Mouse (Mus musculus) regulatory T cell (primary cell): ENCODE data around the gene Scd4.

Experiments used
- in situ Hi-C: fragments of 300-600 bp; cut with MboI, MseI; formaldehyde crosslinking; loops from one replicate; pipeline ENCODE4 v1.15.1; 2025; ENCODE audit warnings: high pct_unique_total_duplicates

Scd4 gene

GRCm38 (mm10) chr19:44376511-44376951, 43.6 kb downstream of the Scd4 start:
- in situ Hi-C loops = no loop called here

- in situ Hi-C loops = no loop called here
Observed at GRCm38 (mm10) chr19:44377629-44378375, 44.9 kb downstream of the Scd4 start.

- in situ Hi-C loops = no loop called here
Observed at GRCm38 (mm10) chr19:44379090-44379489, 46.2 kb downstream of the Scd4 start.

GRCm38 (mm10) chr19:44380065-44380464, 47.2 kb downstream of the Scd4 start:
- in situ Hi-C loops = no loop called here

DNA sequence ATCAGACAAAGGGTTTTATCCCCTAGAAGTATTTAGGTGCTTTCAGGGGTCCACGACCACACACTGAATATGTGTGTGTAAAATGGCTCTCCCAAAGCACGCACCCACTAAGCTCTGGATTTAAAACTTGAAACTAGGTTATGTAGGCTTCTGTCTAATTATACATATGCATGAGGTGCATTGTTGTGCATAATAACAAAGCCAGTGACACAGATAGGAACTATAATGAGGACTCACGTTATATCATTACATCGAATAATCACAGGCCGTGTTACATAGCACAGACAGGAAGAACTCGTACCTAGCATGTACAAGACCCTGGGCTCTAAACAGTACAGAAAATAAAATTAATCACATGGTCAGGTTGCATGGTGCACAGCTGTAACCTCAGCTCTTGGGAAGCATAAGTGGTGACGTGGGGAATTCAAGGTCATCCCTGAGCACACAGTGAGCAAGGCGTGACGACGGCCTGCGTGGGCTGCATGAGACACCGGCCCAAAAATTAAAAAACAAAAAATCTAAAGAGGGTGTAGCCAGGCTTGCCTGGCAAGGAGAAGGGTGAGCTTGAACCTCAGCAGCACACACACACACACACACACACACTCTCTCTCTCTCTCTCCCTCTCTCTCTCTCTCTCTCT, 49.9 kb downstream of the Scd4 start:
- in situ Hi-C loops = no loop called here

DNA sequence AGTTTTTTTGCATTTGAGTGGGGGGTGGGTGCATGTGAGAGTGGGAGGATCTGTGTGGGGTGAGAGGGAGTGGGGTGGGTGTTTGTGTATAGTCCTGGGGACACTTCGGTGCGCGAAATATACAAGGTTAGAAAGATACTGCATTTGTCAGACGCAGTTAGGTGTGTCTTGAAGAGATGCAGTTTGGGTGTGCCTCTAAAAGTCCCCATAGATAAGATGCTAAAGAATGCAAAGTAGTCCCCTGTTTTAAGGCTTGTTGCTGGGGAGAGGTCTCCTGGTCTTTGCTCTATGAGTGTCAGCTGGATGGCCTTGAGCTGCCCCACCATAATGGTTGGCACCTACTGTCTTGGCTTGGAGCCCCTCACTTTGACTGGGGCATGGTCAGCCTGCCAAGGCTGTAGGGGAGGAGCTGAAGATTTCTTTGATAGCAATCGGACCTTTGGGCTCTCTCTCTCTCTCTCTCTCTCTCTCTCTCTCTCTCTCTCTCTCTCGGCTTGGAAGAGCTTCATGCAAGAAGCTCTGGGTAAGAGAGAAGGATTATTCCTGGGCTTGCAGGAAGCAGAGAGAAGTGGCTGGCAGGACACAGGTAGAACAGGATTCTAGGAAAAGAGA, 53.1 kb downstream of the Scd4 start:
- in situ Hi-C loops = no loop called here

- in situ Hi-C loops = no loop called here
Observed at GRCm38 (mm10) chr19:44387089-44387671, 54.3 kb downstream of the Scd4 start.

GRCm38 (mm10) chr19:44387746-44388474, 55.0 kb downstream of the Scd4 start:
- in situ Hi-C loops = no loop called here

DNA sequence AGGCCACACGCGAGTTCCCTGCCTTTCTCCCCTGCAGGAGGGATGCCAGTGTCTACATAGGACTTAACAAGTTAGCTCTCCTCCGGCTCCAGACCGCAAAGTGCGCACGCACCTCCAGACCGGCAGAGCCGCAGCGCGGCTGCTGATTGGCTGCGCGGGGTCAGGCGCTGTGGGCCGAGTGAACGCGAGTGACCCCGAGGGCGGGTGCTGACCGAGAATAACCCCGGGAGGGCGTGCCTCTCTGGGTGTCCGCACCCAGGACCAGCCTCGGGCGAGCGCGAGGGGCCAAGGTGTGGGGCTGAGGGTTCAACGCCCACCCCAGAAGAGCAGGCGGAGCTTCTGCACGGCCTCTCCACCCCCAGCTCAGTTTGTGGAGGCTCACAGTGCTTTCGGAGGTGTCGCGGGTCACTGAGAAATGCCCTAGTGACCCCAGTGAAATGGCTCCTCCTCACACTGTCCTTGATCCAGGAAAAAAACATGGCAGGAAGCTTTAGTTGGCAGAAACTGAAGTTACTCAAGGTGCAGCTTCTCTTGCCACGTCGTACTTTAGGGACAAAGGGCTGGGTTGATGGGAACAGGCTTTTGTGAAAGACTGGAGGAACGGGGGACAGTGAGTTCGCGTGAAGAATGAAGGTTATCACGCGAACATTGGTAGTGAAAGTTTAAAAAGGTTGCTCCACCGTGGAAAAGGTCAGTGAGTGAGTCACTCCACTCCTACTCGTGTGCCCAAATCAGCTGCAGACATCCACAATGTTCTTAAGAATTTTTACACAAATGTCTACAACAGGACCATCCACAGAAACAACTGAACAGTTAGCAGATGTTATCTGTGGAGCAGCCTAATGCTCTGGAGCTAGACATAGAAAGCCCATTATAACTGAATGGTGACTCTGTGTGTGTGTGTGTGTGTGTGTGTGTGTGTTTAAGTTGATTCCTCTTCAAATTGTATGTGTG, 55.9 kb downstream of the Scd4 start:
- in situ Hi-C loops = no loop called here

- in situ Hi-C loops = no loop called here
Observed at GRCm38 (mm10) chr19:44389507-44389906, 56.6 kb downstream of the Scd4 start.

- in situ Hi-C loops = no loop called here
Observed at GRCm38 (mm10) chr19:44391856-44392255, 59.0 kb downstream of the Scd4 start.

DNA sequence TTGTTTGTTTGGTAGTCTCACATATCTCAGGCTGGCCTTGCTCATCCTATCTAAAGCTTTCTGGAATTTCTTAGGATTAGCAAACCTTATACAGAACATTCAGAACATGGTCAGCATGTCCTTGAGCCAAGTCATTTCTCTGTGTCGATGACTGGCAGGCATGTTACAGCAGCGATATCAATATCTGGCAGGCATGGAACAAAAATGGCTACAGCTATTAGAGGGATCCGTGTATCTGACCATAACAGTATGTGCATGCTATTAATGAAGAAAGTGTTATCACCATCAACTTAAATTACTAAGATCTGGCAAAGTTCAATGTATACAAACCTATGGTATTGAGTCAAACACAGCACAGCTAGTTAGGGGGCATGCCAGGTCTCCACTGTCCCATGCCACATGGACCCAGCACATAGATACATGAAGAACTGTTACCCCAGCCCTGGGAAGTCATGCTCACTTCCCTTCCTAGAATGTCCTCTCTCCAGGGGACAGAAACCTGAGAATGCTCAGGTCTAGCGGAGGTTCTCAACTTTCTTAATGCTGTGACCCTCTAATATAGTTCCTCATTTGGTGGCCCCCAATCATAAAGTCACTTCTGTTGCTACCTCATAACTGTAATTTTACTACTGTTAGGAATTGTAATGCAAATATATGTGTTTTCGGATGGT, 59.6 kb downstream of the Scd4 start:
- in situ Hi-C loops = no loop called here

DNA sequence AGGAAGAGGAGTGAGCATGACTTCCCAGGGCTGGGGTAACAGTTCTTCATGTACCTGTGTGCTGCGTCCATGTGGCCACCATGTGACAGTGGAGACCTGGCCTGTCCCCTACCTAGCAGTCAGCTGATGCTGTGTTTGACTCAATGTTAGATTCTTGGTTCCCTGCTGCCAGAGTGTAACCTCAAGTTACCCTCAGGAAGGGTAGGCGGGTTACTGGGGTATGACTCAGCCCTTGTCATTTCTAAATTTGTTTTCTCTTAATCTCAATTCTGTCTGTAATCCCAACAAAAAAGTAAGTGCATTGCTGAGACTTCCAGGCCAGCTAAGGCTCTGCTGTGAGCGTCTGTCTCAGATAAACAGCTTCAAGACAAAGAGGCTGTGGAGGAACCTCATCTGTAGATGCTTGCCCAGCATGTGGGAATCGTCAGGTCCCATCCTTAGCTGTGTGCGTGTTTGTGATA, 61.1 kb downstream of the Scd4 start:
- in situ Hi-C loops = no loop called here

- in situ Hi-C loops = no loop called here
Observed at GRCm38 (mm10) chr19:44394972-44395371, 62.1 kb downstream of the Scd4 start.
